Mouse (Mus musculus) midbrain, embryonic 15.5 days (tissue): ENCODE results near the gene Rapgef3. TPM values are rescaled to one million over a fixed set of nuclear protein-coding genes. Genes with fewer than 3 reads are reported as not detected.

Experiments used
- ATAC-seq: fragments of 200-750 bp; cut with Nextera tagmentation; replicated peaks from 2 replicates; pipeline ENCODE4 v1.8.0; 2017; ENCODE audit warnings: moderate TSS enrichment
- H3K27ac ChIP-seq: fragments of 300-500 bp; sonication (generic); 2 replicates; pipeline ENCODE4 v1.5.1; 2015; ENCODE audit warnings: mild to moderate bottlenecking, inconsistent platforms
- H3K27me3 ChIP-seq: fragments of 300-500 bp; sonication (generic); replicated peaks from 2 replicates; pipeline ENCODE4 v1.6.1; 2015; ENCODE audit warnings: inconsistent platforms
- H3K36me3 ChIP-seq: fragments of 300-500 bp; sonication (generic); replicated peaks from 2 replicates; pipeline ENCODE4 v1.6.1; 2015; ENCODE audit warnings: inconsistent platforms
- H3K4me1 ChIP-seq: fragments of 300-500 bp; sonication (generic); 2 replicates; pipeline ENCODE4 v1.6.1; 2015; ENCODE audit warnings: inconsistent platforms
- H3K4me2 ChIP-seq: fragments of 300-500 bp; sonication (generic); 2 replicates; pipeline ENCODE4 v1.6.1; 2015; ENCODE audit warnings: inconsistent platforms, mild to moderate bottlenecking, moderate library complexity
- H3K4me3 ChIP-seq: fragments of 300-500 bp; sonication (generic); 2 replicates; pipeline ENCODE4 v1.5.1; 2015; ENCODE audit warnings: mild to moderate bottlenecking, inconsistent platforms
- H3K9ac ChIP-seq: fragments of 300-500 bp; sonication (generic); 2 replicates; pipeline ENCODE4 v1.6.1; 2015; ENCODE audit warnings: mild to moderate bottlenecking, inconsistent platforms
- H3K9me3 ChIP-seq: fragments of 300-500 bp; sonication (generic); 2 replicates; pipeline ENCODE4 v1.6.1; 2016; ENCODE audit warnings: inconsistent platforms
- WGBS: fragments of 180-500 bp; shearing (Covaris S2); methylation state at CpG from one replicate; pipeline ENCODE4 v1.1.7; 2015; ENCODE audit warnings: mixed read lengths; 5-methylcytosine and 5-hydroxymethylcytosine counted together
- polyA plus RNA-seq: library from polyadenylated mRNA; unstranded; fragments of >200 nt; fragmentation: Nextera tagmentation; extraction: Ambion mirVana; gene quantifications from 2 replicates; pipeline ENCODE4 v1.2.1, GENCODE M21; 2015

Rapgef3 gene
- polyA plus RNA-seq, 1 experiment from 2014 or later = 15.4 TPM

DNA sequence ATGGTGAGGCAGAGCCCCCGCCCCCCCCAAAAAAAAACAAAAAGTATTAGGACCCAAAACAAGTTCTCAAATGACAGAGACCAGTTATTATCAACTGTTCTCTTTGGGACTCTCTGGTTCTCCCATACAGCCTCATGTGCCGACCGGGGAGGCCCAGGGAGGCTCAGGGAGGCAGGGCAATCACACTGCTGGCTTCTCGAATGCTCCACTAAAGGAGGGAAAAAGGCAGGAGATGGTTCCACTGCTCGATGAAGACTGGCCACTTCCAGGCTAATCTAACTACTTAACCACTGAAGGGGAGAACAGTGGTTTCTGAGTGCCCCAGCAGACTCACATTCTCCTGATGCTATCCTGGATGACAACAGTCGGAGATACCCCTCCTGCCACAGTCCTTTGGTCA lies 55.2 kb downstream of the Rapgef3 start:
- Histone ChIP-seq H3K4me3 (no peak overlapping the region), H3K4me2 (no peak overlapping the region), H3K9ac (no peak overlapping the region), H3K27me3 (no peaks in the 10 kb centered on the region), H3K36me3 (no peaks in the 10 kb centered on the region), H3K9me3 (no peaks in the 10 kb centered on the region), H3K4me1 (no peaks in the 10 kb centered on the region), H3K27ac (no peak overlapping the region)
- 69% methylated on average over 6 of the region's 6 CpGs for WGBS
- ATAC-seq = no peak

DNA sequence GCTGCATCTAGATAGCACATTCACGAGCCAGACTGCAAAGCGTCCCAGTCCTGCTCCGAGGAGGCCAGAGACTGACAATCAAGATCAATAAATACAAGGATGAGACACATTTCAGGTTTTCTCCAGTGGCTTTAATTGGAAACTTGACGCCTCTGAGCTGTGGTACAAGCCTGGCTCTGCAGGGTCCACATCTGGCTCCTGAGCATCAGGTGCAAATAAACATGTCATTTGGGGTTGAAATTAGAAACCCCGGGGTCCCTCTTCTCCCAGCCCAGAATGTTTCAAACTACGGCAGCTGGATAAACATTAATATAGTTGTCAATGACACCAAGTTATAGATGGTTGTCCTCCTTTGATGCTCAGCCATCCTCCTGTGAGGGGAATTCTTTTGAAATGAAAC lies 56.9 kb downstream of the Rapgef3 start:
- no peaks in the 10 kb centered on the region for H3K9me3 ChIP-seq
- H3K4me1 ChIP-seq = peaks cover 6% of the 10 kb centered on the region
- no peak overlapping the region for H3K27ac ChIP-seq
- no peak overlapping the region for H3K9ac ChIP-seq
- no peak overlapping the region for H3K4me3 ChIP-seq
- H3K27me3 ChIP-seq = no peaks in the 10 kb centered on the region
- ATAC-seq = no peak
- 71% methylated on average over 6 of the region's 6 CpGs for WGBS
- no peaks in the 10 kb centered on the region for H3K36me3 ChIP-seq
- H3K4me2 ChIP-seq = no peak overlapping the region

DNA sequence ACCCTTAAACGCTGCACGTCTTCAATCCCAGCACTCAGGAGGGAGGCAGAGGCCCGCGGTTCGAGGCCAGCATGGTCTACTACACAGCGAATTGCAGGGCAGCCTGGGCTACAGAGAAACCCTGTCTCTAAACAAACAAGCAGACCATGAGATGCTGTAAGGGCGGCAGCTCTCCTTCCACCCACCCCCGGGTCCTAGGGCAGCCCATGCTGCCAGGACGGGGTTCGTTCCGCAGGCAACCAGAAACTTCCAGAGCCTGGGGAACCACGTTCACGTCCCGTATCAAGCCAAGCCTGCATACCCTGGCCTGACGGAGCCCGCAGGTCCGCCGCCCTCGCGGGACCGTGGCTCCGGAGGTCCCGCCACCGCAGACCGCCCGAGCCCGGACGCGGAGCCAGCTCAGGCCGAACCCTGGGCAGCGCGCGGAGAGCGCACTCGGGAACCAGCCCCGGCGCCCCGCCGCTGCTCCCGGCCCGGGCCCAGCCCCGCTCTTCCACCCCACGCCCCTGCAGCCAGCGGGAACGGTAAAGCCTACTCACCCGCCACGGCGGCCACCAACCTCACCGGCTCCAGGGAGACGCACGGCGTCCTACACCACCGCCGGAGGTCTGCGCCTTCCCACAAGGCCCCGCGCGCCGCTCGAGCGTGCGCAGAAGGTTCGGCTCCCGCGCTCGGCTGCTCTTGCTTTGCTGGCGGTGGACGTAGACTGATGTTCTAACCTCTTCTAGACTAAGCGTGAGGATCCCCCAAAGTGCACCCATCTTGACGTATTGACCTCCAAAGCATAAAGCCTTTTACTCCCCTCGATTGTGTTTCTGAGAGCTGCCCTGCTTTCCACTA lies 62.3 kb downstream of the Rapgef3 start, which contains the start of gene Rpap3:
Rpap3 (minus strand) TSS at position 615 of the 840 bp plus-strand sequence.
- H3K9ac ChIP-seq = peak within 1 kb of the TSS; percentile 80
- no peaks in the 10 kb centered on the region for H3K9me3 ChIP-seq
- H3K4me3 ChIP-seq = peak within 1 kb of the TSS; percentile 68
- WGBS = under 1% methylated on average over 70 of the region's 71 CpGs
- H3K4me2 ChIP-seq = peak within 1 kb of the TSS; percentile 87
- peak; percentile 95 for ATAC-seq
- H3K4me1 ChIP-seq = peaks cover 14% of the 10 kb centered on the region
- H3K27me3 ChIP-seq = no peaks in the 10 kb centered on the region
- H3K27ac ChIP-seq = peak within 1 kb of the TSS; percentile 59
- H3K36me3 ChIP-seq = peaks cover 14% of the 10 kb centered on the region

DNA sequence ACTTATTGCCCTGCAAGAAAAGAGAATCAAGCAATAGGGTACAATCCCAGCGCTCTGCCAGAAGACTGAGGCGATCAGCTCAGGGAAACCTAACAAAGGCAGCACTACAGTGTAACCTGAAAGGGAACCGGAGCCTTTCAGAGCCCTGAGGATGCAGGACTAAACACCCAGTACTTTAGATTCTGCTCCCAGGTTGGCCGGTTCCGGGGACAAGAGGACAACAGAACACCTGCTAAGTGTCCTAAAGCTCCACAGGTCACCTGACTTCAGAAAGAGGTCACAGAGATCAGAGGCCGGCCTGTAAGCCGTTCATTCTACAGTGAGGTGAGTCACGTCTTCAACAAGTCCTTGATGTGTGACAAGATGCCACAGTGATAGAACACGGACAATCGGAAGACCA lies 71.2 kb downstream of the Rapgef3 start:
- H3K27me3 ChIP-seq = no peaks in the 10 kb centered on the region
- H3K36me3 ChIP-seq = peaks cover 37% of the 10 kb centered on the region
- H3K4me3 ChIP-seq = no peak overlapping the region
- H3K9ac ChIP-seq = no peak overlapping the region
- no peaks in the 10 kb centered on the region for H3K4me1 ChIP-seq
- 93% methylated on average over 10 of the region's 10 CpGs for WGBS
- H3K9me3 ChIP-seq = no peaks in the 10 kb centered on the region
- H3K27ac ChIP-seq = no peak overlapping the region
- ATAC-seq = no peak
- no peak overlapping the region for H3K4me2 ChIP-seq

Other genes with a start within 250 kb of the Rapgef3 start
- 31.1 and 33.7 TPM in 2 replicates for gene Rpap3, start 62.1 kb downstream of the Rapgef3 start, polyA plus RNA-seq
- 0.17 and 0.27 TPM in 2 replicates for gene Endou, start 36.6 kb downstream of the Rapgef3 start, polyA plus RNA-seq
- 85.7 and 90.1 TPM in 2 replicates for gene Slc48a1, start 10.5 kb upstream of the Rapgef3 start, polyA plus RNA-seq
- gene Hdac7, start 76.5 kb upstream of the Rapgef3 start, polyA plus RNA-seq = 31.8 and 34.5 TPM in 2 replicates
- gene Vdr, start 142.7 kb upstream of the Rapgef3 start, polyA plus RNA-seq = 0.08 and 0.10 TPM in 2 replicates
- 56.2 and 58.9 TPM in 2 replicates for gene Tmem106c, start 196.2 kb upstream of the Rapgef3 start, polyA plus RNA-seq
- gene Col2a1, start 236.7 kb upstream of the Rapgef3 start, polyA plus RNA-seq = 34.7 and 35.7 TPM in 2 replicates